Mouse (Mus musculus): ENCODE results near the gene Crygc. TPM values are rescaled to one million over a fixed set of nuclear protein-coding genes. Genes with fewer than 3 reads are reported as not detected.

The Crygc gene
- polyA plus RNA-seq, 1 experiment: not detected

DNA sequence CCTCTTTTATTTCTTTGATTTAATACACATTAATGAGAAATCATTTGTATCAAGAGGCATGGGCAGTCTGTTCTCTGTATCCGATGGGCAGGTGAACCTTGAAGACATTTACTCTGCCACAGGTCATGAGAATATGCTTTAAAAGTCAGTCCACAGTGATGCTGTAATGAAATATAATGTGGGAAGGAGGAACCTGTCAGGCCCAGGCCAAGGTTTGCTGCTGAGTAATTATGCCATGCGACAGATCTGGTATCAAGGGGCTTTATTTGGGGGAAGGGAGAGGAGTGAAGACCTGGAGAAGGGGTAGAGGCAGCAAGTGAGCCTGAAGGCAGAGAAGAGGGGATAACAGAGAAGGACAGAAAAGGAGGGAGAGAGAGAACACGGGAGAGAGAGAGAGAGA lies 33.8 kb downstream of the Crygc start:
- 77% methylated on average over 3 of the region's 3 CpGs for WGBS
- no peak for DNase-seq
- Histone ChIP-seq H3K4me1 (ENCODE audit: control insufficient read depth, insufficient read depth, low read length) (no peaks in the 10 kb centered on the region), H3K4me3 (replicated peaks; ENCODE audit: extremely low read depth, low read depth, low read length) (no peak overlapping the region)
- TF ChIP-seq CTCF (IDR thresholded peaks at IDR 0.05; ENCODE audit: insufficient read depth, low read length) (no peak), POLR2A (IDR thresholded peaks at IDR 0.05; ENCODE audit: borderline replicate concordance, extremely low read depth, low read depth, low read length) (no peak)

DNA sequence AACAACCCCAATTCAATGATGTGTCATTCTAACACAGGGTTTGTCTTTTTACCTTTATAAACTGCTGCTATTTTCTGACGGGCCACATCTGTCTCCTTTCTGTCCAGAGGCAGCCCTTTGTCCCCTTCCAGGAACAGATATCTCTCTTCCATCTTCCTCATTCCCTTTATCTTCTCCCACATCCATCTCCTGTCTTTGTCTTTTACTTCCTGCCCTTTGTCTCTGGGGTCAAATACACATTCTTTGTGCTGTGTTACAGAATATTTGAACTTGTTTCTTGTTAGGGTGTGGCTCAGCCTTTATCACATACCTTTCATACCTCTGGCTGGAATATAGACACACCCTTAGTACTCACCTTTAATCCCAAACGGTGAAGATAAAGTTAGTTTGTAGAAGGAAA lies 35.9 kb downstream of the Crygc start:
- 30% methylated on average over 2 of the region's 2 CpGs for WGBS
- TF ChIP-seq CTCF (IDR thresholded peaks at IDR 0.05; ENCODE audit: insufficient read depth, low read length) (no peak), POLR2A (IDR thresholded peaks at IDR 0.05; ENCODE audit: borderline replicate concordance, extremely low read depth, low read depth, low read length) (no peak)
- DNase-seq: no peak
- H3K4me3 ChIP-seq (replicated peaks; ENCODE audit: extremely low read depth, low read depth, low read length): no peak overlapping the region
- H3K4me1 ChIP-seq (ENCODE audit: control insufficient read depth, insufficient read depth, low read length): no peaks in the 10 kb centered on the region

DNA sequence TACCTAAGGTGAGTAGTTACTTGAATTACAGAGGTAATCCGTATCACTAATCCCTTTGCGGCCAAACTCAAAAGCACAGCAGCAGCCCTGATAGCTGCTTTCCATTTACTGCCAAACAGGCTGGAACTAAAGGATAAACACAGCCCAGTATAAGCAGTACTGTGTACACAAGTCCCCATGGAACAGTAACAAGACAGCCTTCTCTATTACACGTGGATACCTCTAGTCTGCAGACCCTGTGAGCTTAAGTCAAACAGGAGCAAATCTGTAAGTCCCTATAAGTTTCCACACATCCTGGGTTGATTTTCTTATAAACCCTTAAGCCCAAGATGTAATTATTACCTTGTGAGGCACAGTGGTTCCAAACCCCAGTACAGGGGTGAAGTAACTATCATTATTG lies 38.0 kb downstream of the Crygc start:
- TF ChIP-seq CTCF (IDR thresholded peaks at IDR 0.05; ENCODE audit: insufficient read depth, low read length): no peak
- TF ChIP-seq POLR2A (IDR thresholded peaks at IDR 0.05; ENCODE audit: borderline replicate concordance, extremely low read depth, low read depth, low read length): no peak
- 39% methylated on average over 3 of the region's 3 CpGs for WGBS
- Histone ChIP-seq H3K4me1 (ENCODE audit: control insufficient read depth, insufficient read depth, low read length) (no peaks in the 10 kb centered on the region), H3K4me3 (replicated peaks; ENCODE audit: extremely low read depth, low read depth, low read length) (no peak overlapping the region)
- DNase-seq: no peak

DNA sequence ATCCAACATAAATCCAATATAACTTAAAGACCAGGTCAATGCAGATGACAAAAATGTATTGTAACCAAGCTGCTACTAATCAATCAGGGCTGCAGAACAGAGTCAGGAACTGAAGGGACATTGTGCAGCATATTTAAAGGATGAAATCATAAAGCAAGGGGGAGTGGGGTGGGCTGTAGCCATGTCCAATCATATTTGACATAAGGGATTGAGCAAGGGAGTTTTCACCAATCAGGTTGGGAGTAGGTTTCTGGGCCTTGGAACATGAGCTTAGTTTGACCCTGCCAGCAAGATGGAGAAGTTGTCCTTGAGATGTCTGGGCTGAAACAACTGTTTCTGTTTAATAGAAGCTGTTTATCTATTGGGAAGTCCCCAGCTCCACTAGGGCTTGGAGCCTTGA lies 40.8 kb downstream of the Crygc start, which contains the start of gene Akr1cl:
Gene Akr1cl (minus strand): TSS at position 119 of the 400 bp plus-strand sequence.
- Histone ChIP-seq H3K4me1 (ENCODE audit: control insufficient read depth, insufficient read depth, low read length) (no peaks in the 10 kb centered on the region), H3K4me3 (replicated peaks; ENCODE audit: extremely low read depth, low read depth, low read length) (no peak within 1 kb of the TSS)
- TF ChIP-seq POLR2A (IDR thresholded peaks at IDR 0.05; ENCODE audit: borderline replicate concordance, extremely low read depth, low read depth, low read length) (no peak), CTCF (IDR thresholded peaks at IDR 0.05; ENCODE audit: insufficient read depth, low read length) (no peak)
- no peak for DNase-seq

DNA sequence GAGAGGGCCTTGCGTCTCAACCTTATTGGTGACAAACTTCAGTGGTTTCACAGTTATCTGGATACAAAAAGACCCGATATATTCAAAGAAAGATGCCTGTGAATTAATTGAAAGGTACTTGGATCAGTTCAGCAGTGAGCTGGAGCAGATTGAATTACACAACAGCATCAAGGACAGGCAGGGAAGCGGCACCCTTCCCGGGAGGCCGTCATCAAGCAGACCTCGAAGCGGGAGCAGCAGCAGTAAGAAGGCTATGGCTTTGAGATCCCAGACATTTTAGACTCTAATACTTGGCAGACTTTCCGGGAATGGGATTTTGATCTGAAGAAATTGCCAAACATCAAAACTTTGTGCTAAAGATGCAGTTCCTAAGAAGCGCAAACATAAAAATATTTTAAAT lies 45.3 kb downstream of the Crygc start:
- 68% methylated on average over 9 of the region's 9 CpGs for WGBS

More for the DNA sequence above, 45.3 kb downstream of the Crygc start:
- Histone ChIP-seq H3K4me3 (replicated peaks; ENCODE audit: extremely low read depth, low read depth, low read length) (no peak overlapping the region), H3K4me1 (ENCODE audit: control insufficient read depth, insufficient read depth, low read length) (no peaks in the 10 kb centered on the region)
- no peak for DNase-seq
- TF ChIP-seq POLR2A (IDR thresholded peaks at IDR 0.05; ENCODE audit: borderline replicate concordance, extremely low read depth, low read depth, low read length): no peak
- no peak for TF ChIP-seq CTCF (IDR thresholded peaks at IDR 0.05; ENCODE audit: insufficient read depth, low read length)

Other genes starting within 250 kb of the Crygc start
- 6.9 and 10.5 TPM in 2 replicates for gene Plekhm3, start 116.9 kb downstream of the Crygc start, polyA plus RNA-seq (2012; rRNA removed)
- not detected in 2 replicates for gene Akr1cl, start 40.9 kb downstream of the Crygc start, polyA plus RNA-seq (2012; rRNA removed)
- not detected in 2 replicates for gene Cryge, start 22.5 kb downstream of the Crygc start, polyA plus RNA-seq (2012; rRNA removed)
- not detected in 2 replicates for gene Crygd, start 10.2 kb downstream of the Crygc start, polyA plus RNA-seq (2012; rRNA removed)
- not detected in 2 replicates for gene Crygb, start 8.6 kb upstream of the Crygc start, polyA plus RNA-seq (2012; rRNA removed)
- gene Cryga, start 29.7 kb upstream of the Crygc start, polyA plus RNA-seq (2012; rRNA removed): not detected in 2 replicates
- not detected in 2 replicates for gene Gm28845, start 45.9 kb upstream of the Crygc start, polyA plus RNA-seq (2012; rRNA removed)
- 0.05 and 0.06 TPM in 2 replicates for gene D630023F18Rik, start 49.5 kb upstream of the Crygc start, polyA plus RNA-seq (2012; rRNA removed)
- 18.3 and 32.7 TPM in 2 replicates for gene Idh1, start 112.8 kb upstream of the Crygc start, polyA plus RNA-seq (2012; rRNA removed)
- gene Pikfyve, start 113.0 kb upstream of the Crygc start, polyA plus RNA-seq (2012; rRNA removed): 5.6 and 8.1 TPM in 2 replicates
- not detected in 2 replicates for gene Pth2r, start 208.4 kb upstream of the Crygc start, polyA plus RNA-seq (2012; rRNA removed)